Mouse (Mus musculus) granulocyte monocyte progenitor cell, adult 5-6 weeks (primary cell): Measurements from ENCODE around the gene Kcnh4. TPM values are rescaled to one million over a fixed set of nuclear protein-coding genes. Genes with fewer than 3 reads are reported as not detected.
"Not testable (repeated sequence)": the region's sequence is repeated elsewhere in the genome, so short reads cannot be mapped to it uniquely, and the experiment has no call there.

Experiments used
- ATAC-seq: replicated peaks from 2 replicates; pipeline ENCODE4 v1.8.0; 2016; ENCODE audit warnings: mild to moderate bottlenecking, moderate TSS enrichment, inconsistent platforms; ENCODE audit not compliant: poor library complexity, severe bottlenecking
- total RNA-seq, 2 experiments: library from RNA; stranded (forward) in 1 of 2; stranded (reverse) in 1 of 2; fragments of 200-712, 200-1000 nt in 1 of 2; fragments of >200 nt in 1 of 2; fragmentation: Nextera tagmentation in 1 of 2; gene quantifications; 2 replicates each; pipeline ENCODE4 v1.2.3; 2014 to 2017

Gene Kcnh4
- total RNA-seq (2014; fragmentation: Nextera tagmentation) (not detected in 2 replicates), total RNA-seq (2017) (not detected in 2 replicates)

- ATAC-seq = peak; percentile 63
These were observed at the start of gene Kcnh4 for GRCm38 (mm10) chr11:100759611-100760233. Gene Kcnh4 (minus strand): TSS chr11:100759942.

DNA sequence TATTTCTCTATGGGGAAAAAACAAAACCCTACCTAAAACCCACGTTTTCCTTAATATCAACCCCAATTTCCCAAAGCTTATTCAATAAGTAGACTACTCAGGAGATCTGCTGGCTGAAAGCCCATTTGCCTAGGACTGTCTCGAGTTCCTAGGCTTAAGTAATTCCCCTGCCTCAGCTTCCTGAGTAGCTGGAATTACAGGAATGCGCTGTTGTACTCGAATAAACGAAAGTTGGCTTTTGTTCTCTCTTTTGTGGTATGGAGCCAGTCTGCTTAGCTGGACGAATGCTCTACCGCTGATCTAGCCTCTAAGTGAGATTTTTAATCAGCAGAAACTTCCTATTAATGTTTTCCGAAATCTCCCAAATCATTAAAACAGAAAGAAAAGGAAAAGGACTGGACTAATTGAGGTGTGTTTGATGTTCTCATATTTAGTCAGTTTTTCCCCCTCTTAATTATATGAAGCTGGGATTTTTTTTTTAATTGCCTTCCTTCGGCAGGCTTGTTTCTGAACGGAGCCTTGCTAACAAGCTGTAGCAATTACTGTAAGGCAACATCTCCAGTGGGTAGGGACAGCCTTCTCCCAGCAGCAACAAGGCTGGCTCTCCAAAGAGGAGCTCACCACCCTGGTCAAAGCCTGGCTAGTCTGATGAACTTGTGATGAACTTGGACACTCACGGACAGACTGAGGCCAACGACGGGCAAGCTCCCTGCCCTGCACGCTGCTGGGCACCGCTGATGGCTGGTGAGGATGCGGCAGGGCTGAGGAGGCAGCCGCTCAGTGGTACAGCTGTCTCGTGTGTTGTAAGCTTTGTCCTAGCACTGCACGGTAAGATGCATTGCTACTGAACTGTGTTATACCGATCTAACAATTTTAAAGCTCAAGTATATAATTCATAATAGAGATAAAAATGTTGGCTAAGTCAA, 46.9 kb upstream of the Kcnh4 start:
- no peak for ATAC-seq

- ATAC-seq = peak; percentile 78
These were observed 45.8 kb upstream of the Kcnh4 start for GRCm38 (mm10) chr11:100805535-100805934.

DNA sequence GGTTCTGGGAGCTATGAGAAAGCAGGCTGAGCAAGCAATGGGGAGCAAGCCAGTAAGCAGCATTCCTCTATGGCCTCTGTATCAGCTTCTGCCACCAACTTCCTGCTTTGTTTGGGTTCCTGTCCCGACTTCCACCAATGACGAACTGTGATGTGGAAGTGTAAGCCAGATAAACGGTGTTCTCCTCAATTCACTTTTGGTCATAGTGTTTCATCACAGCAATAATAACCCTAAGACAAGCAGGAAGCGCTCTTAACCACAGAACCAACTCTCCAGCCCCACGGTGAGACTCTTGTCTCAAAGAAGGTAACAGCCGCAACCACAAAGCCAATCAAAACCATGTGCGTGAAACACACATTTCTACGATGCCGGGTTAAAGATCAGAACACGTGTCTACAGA, 44.7 kb upstream of the Kcnh4 start:
- ATAC-seq = peak; percentile 84

DNA sequence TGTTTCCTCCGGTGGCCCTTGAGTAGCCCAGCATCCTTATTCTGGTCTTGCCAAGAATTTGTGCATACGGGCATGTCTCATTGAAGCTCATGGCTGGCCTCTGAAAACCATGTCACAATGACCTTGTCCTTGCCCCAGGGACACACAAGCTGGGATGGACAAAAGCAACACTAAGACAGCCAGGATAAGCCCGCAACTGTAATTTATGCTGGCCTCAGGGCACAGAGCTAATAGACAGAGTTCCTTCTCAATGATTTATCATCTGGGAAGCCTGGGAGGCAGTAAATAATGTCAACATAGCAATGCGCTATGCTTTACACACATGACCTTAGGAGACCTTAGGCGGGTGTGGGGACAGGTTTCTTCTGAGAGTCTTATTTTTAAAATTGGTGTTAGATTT, 39.7 kb upstream of the Kcnh4 start:
- ATAC-seq = no peak

DNA sequence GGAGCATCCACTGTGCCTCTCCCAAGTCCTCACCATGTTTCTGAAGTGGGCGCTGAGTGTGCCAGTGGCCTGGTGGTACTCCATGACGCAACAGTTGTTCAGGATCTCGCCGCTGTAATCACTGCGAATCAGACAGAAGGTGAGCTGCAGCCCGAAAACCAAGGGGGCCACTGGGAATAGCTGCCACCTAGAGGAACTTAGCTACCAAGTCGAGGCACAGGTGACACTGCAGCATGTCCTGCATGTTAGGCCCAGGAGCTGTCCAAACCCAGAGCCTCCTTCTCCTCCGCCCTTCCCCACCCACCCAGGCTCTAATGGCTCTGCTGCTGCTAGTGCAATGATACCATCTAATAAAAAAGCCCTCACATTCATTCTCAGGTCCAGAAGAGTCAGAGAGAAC, 36.8 kb upstream of the Kcnh4 start:
- no peak for ATAC-seq

- ATAC-seq = no peak
These were observed 35.6 kb upstream of the Kcnh4 start for GRCm38 (mm10) chr11:100795386-100795785.

DNA sequence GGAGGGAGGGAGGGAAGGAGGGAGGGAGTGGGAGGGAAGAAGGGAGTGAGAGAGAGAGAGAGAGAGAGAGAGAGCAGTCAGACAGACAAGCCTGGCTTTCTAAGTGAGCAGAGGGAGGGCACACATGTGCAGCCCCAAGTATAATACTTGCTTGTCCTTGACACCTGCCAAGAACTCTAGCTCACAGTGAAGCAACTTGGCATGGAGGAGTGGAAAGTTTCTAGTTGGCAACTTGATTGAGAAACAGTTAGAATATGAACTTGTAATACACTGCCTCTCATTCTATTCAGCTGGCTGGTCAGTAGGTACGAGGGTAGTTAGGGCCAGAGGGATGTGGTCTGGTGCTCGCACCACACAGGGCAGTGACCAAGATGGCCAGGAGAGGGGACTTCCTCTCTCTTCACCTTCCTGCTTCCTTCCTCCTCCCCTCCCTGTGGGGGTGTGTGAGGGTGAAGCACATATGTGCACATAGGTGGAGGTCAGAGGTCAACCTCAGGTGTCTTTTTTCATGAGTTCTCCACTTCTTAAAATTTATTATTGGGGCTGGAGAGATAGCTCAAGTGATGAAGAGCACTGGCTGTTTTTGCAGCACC, 31.8 kb upstream of the Kcnh4 start:
- no peak for ATAC-seq

DNA sequence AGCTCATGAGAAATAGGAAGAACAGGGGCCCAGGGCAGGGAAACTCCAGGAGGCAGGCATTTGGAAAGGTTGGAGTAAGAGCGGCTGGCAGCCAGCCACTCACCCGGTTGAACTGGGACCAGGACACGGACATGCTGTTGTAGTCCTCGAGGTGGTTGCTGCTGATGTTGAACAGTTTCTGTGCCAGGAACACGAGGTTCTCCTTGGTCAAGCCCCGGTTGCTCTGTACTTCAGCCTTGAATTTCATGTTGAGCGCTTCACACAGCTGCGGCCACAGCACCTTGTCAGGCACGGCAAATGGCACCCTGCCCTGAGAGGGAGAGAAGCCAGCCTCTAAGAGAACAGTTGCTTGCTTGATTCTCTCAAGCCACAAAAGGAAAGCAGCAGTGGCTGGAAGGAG, 30.9 kb upstream of the Kcnh4 start:
- not testable (repeated sequence) for ATAC-seq

DNA sequence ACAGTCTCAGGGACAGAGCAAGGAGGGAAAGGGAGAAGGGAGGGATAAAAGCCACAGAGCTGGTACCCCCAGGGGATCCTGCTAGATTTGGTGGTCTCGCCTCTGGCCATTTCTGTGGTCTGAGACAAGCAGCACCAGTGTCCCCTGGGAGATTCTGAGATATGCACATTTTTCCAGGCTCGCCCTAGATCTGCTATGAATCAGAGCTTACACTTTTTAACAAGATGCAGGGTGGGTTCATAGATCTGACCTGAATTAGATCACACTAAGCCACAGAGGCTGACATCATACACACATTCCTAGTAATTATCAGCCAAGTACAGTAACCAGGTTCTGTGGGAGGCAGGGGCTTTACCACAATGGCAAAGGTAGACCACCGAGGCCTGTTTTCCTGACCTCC, 30.0 kb upstream of the Kcnh4 start:
- ATAC-seq = no peak

DNA sequence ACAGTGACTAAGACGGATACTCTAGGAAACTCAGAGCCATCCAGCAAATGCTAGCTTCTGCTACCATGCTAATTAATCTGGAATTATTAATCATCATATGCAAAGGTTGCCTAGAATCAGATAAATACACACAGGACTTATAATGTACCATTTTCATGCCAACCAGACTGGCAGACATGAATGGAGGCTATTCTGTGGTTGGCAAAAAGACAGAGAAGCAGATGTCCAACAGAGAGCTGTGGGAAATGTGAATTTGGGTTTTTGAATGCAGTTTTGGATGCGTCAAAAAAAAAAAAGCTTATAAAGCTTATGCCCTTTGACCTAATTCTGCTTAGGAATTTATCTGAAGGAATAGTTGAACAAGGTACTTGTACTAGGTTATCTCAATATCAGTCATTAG, 26.0 kb upstream of the Kcnh4 start:
- ATAC-seq = no peak

DNA sequence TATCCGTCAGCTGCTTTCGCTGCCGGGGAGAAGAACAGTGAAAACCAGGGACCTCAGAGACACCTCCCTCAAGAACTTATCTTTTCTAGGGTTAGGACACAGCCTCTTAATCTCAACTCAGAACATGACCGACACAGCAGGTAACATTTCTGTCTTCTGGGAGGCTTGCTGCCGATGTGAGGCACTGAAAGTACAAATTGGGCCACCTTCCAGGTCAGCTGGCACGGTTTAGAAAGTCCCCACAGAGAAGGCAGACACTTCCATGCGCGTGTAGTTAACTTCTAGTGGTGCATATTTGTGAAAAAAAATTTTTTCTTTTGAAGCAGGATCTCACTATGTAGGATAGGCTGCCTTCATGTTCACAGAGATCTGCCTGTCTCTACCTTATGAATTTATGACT, 24.5 kb upstream of the Kcnh4 start:
- no peak for ATAC-seq

GRCm38 (mm10) chr11:100782568-100782967, 22.8 kb upstream of the Kcnh4 start:
- ATAC-seq = no peak

- no peak for ATAC-seq
These were observed 22.2 kb upstream of the Kcnh4 start for GRCm38 (mm10) chr11:100781763-100782475.

DNA sequence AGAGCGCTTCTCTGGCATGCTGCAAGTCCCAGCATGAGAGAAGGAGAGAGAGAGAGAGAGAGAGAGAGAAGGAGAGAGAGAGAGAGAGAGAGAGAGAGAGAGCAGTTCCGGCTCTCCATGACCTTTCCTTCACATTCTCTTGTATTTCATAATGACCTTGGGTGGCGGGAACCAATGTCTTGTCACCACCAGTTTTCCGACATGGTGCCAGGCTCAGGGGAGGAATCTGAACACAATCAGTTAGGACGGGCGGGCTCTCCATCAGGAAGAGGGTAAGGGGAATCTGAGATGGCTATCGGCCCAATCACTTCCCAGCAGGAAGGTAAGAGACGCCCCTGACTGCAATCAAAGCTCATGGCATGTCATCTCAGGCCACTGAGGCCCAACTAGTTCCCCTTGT, 20.5 kb upstream of the Kcnh4 start:
- no peak for ATAC-seq

- ATAC-seq = no peak
These were observed 18.3 kb upstream of the Kcnh4 start for GRCm38 (mm10) chr11:100778069-100778468.

DNA sequence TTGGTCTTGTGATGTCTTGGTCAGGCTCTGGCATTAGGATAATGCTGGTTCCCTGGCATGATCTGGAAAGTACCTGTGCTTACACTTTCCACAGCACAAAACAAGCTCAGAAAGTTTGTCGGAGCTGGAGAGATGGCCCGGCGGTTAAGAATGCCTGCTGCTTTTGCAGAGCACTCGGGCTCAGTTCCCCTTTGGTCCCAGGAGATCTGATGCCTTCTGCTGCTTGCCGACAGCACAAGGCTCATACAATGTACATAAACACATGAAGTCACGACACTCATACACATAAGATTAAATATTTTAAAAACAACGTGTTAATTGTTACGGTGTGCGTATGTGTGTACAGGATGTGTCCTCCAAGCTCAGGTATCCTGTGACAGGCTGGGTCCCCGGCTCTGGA, 16.2 kb upstream of the Kcnh4 start:
- ATAC-seq = no peak

- no peak for ATAC-seq
These were observed 14.5 kb upstream of the Kcnh4 start for GRCm38 (mm10) chr11:100774261-100774660.

DNA sequence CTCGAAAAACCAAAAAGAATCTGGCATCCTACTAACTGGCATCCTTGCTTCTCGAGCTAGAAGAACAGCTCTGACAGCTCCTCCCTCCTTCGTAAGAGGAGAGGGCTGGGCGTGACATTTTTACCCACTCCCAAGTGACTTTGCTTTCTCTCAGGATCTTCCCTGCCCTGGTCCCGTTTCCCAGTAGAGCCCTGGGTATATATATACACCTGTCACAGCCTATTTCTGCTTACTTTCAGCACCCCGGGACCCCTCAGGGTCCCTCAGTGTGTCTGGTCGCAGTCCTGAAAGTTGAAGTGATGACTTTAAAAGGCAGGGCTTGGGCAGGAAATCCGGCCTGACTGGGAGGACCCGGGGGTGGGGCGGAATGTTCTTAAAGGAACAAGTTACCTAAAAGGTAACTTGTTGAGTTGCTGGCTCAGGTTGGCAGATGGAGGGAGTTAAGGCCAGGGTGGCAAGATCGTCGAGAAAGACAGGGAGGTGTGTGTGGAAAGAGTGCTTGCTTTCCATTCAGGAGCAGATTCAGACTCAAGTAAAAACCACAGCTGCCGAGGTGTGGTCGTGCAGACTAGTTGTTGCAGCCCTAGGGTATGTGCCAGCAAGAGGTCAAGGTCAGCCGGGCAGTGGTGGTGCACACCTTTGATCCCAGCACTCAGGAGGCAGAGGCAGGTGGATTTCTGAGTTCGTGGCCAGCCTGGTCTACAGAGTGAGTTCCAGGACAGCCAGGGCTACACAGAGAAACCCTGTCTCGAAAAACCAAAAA, 11.1 kb upstream of the Kcnh4 start, which contains the start of gene Ghdc:
TSS of gene Ghdc (minus strand) at position 312 of the 763 bp plus-strand sequence.
- peak; percentile 86 for ATAC-seq

DNA sequence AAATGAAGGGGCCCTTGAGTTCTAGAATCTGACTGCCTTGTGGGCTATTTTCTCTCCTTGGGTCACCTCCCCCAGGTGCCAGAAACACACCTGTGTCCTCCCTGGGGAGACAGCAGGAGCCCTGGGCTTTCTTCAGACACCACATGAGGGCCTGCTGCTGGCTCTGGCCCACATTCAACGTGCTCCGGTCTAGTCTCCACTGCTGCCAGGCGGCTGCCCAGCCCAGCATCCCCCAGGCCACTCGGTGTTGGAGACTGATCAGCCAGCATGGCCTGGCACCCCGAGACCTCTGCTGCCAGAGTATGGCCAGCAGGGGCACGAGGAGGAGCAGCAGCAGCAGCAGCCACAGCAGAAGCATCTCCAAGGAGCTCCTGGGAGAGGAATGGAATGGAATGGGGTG, 10.2 kb upstream of the Kcnh4 start:
- ATAC-seq = no peak; the same call in 1 of the 2 replicates
